Mouse (Mus musculus): ENCODE measurements around the gene March6. TPM values are rescaled to one million over a fixed set of nuclear protein-coding genes. Genes with fewer than 3 reads are reported as not detected.

Gene March6
- polyA plus RNA-seq, 1 experiment: 26.7 TPM

- H3K4me1 ChIP-seq (ENCODE audit: control insufficient read depth, insufficient read depth, low read length): no peaks in the 10 kb centered on the region; the same call in 1 of the 2 replicates
- no peak overlapping the region for H3K27ac ChIP-seq (ENCODE audit: control insufficient read depth, insufficient read depth, low read depth, low read length)
- no peak overlapping the region for H3K4me3 ChIP-seq (ENCODE audit: control insufficient read depth, low read depth, low read length)
- no peaks in the 10 kb centered on the region for H3K36me3 ChIP-seq (ENCODE audit: control insufficient read depth, insufficient read depth, low read length)
- TF ChIP-seq POLR2A (IDR thresholded peaks at IDR 0.05; ENCODE audit: control insufficient read depth, low read depth, low read length): no peak
- TF ChIP-seq CTCF (IDR thresholded peaks at IDR 0.05; ENCODE audit: control insufficient read depth, insufficient read depth, insufficient replicate concordance, low read depth, low read length): no peak; the same call in 1 of the 2 replicates
- H3K27me3 ChIP-seq (ENCODE audit: control insufficient read depth, insufficient read depth, low read length): no peaks in the 10 kb centered on the region
These were observed 94.8 kb downstream of the March6 start for GRCm38 (mm10) chr15:31436083-31436482.

GRCm38 (mm10) chr15:31433768-31434167 is 97.1 kb downstream of the March6 start:
- TF ChIP-seq CTCF (IDR thresholded peaks at IDR 0.05; ENCODE audit: control insufficient read depth, insufficient read depth, insufficient replicate concordance, low read depth, low read length): no peak
- Histone ChIP-seq H3K27me3 (ENCODE audit: control insufficient read depth, insufficient read depth, low read length) (no peaks in the 10 kb centered on the region), H3K4me1 (ENCODE audit: control insufficient read depth, insufficient read depth, low read length) (no peaks in the 10 kb centered on the region; the same call in 1 of the 2 replicates), H3K27ac (ENCODE audit: control insufficient read depth, insufficient read depth, low read depth, low read length) (no peak overlapping the region), H3K36me3 (ENCODE audit: control insufficient read depth, insufficient read depth, low read length) (no peaks in the 10 kb centered on the region), H3K4me3 (ENCODE audit: control insufficient read depth, low read depth, low read length) (peak overlapping the region; percentile 53)

DNA sequence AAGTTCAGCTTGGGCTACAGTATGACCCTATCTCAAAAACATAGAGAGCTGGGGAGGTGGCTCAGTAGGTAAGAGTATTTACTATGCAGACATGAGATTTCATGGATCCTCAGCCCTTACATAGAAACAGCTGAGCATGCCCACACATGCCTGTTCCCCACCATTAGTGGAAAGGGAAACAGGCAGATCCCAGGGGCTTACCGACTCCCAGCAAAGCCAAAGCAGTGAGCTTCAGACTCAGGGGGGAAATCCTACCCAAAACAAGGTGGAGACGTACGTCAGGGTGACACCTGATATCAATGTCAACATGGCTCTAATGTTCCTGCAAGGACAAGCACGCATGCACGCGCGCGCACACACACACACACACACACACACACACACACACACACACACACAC is 99.0 kb downstream of the March6 start:
- no peaks in the 10 kb centered on the region for H3K36me3 ChIP-seq (ENCODE audit: control insufficient read depth, insufficient read depth, low read length)
- no peaks in the 10 kb centered on the region; the same call in 1 of the 2 replicates for H3K4me1 ChIP-seq (ENCODE audit: control insufficient read depth, insufficient read depth, low read length)
- no peaks in the 10 kb centered on the region for H3K27me3 ChIP-seq (ENCODE audit: control insufficient read depth, insufficient read depth, low read length)
- TF ChIP-seq CTCF (IDR thresholded peaks at IDR 0.05; ENCODE audit: control insufficient read depth, insufficient read depth, insufficient replicate concordance, low read depth, low read length): no peak
- no peak for TF ChIP-seq POLR2A (IDR thresholded peaks at IDR 0.05; ENCODE audit: control insufficient read depth, low read depth, low read length)
- H3K27ac ChIP-seq (ENCODE audit: control insufficient read depth, insufficient read depth, low read depth, low read length): no peak overlapping the region
- H3K4me3 ChIP-seq (ENCODE audit: control insufficient read depth, low read depth, low read length): no peak overlapping the region

- Histone ChIP-seq H3K4me1 (ENCODE audit: control insufficient read depth, insufficient read depth, low read length) (no peaks in the 10 kb centered on the region; the same call in 1 of the 2 replicates), H3K36me3 (ENCODE audit: control insufficient read depth, insufficient read depth, low read length) (no peaks in the 10 kb centered on the region), H3K4me3 (ENCODE audit: control insufficient read depth, low read depth, low read length) (no peak overlapping the region), H3K27me3 (ENCODE audit: control insufficient read depth, insufficient read depth, low read length) (no peaks in the 10 kb centered on the region), H3K27ac (ENCODE audit: control insufficient read depth, insufficient read depth, low read depth, low read length) (no peak overlapping the region)
- TF ChIP-seq CTCF (IDR thresholded peaks at IDR 0.05; ENCODE audit: control insufficient read depth, insufficient read depth, insufficient replicate concordance, low read depth, low read length) (no peak), POLR2A (IDR thresholded peaks at IDR 0.05; ENCODE audit: control insufficient read depth, low read depth, low read length) (no peak)
These were observed 100.8 kb downstream of the March6 start for GRCm38 (mm10) chr15:31430014-31430413.

DNA sequence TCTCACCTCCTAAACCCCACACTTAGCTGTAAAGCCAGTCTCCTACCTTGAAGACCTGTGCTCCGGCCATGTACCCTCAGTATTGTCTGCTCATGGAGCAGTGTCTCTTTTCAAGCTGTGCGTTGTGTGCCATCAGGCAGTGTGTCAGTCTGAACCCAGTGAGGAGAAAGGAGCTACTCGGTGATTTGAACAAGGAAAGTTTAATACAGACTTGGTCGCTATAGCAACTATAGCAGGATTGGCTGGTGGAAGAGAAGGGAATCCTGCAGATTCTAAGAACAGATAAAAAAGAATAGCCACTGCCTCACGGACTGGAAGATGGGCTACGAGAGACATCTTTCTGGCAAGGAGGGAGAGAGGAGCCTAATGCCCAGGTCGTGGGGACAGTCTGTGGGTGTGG is 101.4 kb downstream of the March6 start:
- TF ChIP-seq CTCF (IDR thresholded peaks at IDR 0.05; ENCODE audit: control insufficient read depth, insufficient read depth, insufficient replicate concordance, low read depth, low read length): no peak
- no peak for TF ChIP-seq POLR2A (IDR thresholded peaks at IDR 0.05; ENCODE audit: control insufficient read depth, low read depth, low read length)

DNA sequence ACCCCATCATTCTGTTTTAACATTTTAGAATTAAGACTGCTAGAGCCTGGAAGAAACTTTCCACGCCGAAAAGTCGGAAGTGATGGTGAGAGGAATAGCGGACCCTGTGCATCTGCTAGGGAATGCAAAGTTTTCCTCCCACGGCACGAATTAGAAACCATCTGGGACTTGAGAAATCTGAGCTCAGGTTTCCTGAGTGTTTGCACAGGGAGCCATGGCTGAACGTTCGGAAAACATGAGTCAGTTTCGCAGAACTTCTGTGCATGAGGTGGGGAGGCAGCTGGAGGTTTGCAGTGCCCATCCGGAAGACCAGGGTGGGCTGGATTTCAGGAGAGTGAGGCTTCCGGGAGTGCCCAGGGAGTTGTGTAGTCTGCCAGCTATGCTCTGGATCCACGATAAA is 102.3 kb downstream of the March6 start:
- no peaks in the 10 kb centered on the region for H3K4me1 ChIP-seq (ENCODE audit: control insufficient read depth, insufficient read depth, low read length)
- H3K27me3 ChIP-seq (ENCODE audit: control insufficient read depth, insufficient read depth, low read length): no peaks in the 10 kb centered on the region
- no peak overlapping the region for H3K27ac ChIP-seq (ENCODE audit: control insufficient read depth, insufficient read depth, low read depth, low read length)
- H3K36me3 ChIP-seq (ENCODE audit: control insufficient read depth, insufficient read depth, low read length): no peaks in the 10 kb centered on the region
- no peak for TF ChIP-seq POLR2A (IDR thresholded peaks at IDR 0.05; ENCODE audit: control insufficient read depth, low read depth, low read length)
- TF ChIP-seq CTCF (IDR thresholded peaks at IDR 0.05; ENCODE audit: control insufficient read depth, insufficient read depth, insufficient replicate concordance, low read depth, low read length): no peak
- H3K4me3 ChIP-seq (ENCODE audit: control insufficient read depth, low read depth, low read length): no peak overlapping the region

More for the DNA sequence above, 101.4 kb downstream of the March6 start:
- Histone ChIP-seq H3K4me3 (ENCODE audit: control insufficient read depth, low read depth, low read length) (no peak overlapping the region), H3K27ac (ENCODE audit: control insufficient read depth, insufficient read depth, low read depth, low read length) (no peak overlapping the region), H3K4me1 (ENCODE audit: control insufficient read depth, insufficient read depth, low read length) (no peaks in the 10 kb centered on the region), H3K27me3 (ENCODE audit: control insufficient read depth, insufficient read depth, low read length) (no peaks in the 10 kb centered on the region), H3K36me3 (ENCODE audit: control insufficient read depth, insufficient read depth, low read length) (no peaks in the 10 kb centered on the region)

- H3K27ac ChIP-seq (ENCODE audit: control insufficient read depth, insufficient read depth, low read depth, low read length): no peak overlapping the region
- no peaks in the 10 kb centered on the region for H3K36me3 ChIP-seq (ENCODE audit: control insufficient read depth, insufficient read depth, low read length)
- TF ChIP-seq POLR2A (IDR thresholded peaks at IDR 0.05; ENCODE audit: control insufficient read depth, low read depth, low read length): no peak
- no peaks in the 10 kb centered on the region for H3K4me1 ChIP-seq (ENCODE audit: control insufficient read depth, insufficient read depth, low read length)
- H3K27me3 ChIP-seq (ENCODE audit: control insufficient read depth, insufficient read depth, low read length): no peaks in the 10 kb centered on the region
- no peak overlapping the region for H3K4me3 ChIP-seq (ENCODE audit: control insufficient read depth, low read depth, low read length)
These were observed 103.5 kb downstream of the March6 start for GRCm38 (mm10) chr15:31427390-31427789.

Data from testis, adult 2 months (tissue).